Mouse (Mus musculus): ENCODE measurements around the gene Mesd. TPM values are rescaled to one million over a fixed set of nuclear protein-coding genes. Genes with fewer than 3 reads are reported as not detected.

The Mesd gene
- polyA plus RNA-seq, 1 experiment, result not detected

GRCm38 (mm10) chr7:83921637-83922036, 37.4 kb downstream of the Mesd start:
- WGBS, result 10% methylated on average over 3 of the region's 3 CpGs
- TF ChIP-seq POLR2A (IDR thresholded peaks at IDR 0.05; ENCODE audit: insufficient read depth, low read depth, low read length) (no peak), CTCF (IDR thresholded peaks at IDR 0.05; ENCODE audit: insufficient read depth, low read depth, low read length) (no peak)
- H3K27ac ChIP-seq (ENCODE audit: insufficient read depth, low read depth, low read length), result no peak overlapping the region
- no peak overlapping the region for H3K4me3 ChIP-seq (ENCODE audit: insufficient read depth, low read depth, low read length)
- H3K4me1 ChIP-seq (ENCODE audit: control insufficient read depth, insufficient read depth, low read length), result peaks cover 6% of the 10 kb centered on the region

GRCm38 (mm10) chr7:83939017-83939721, 54.9 kb downstream of the Mesd start:
- no peak for TF ChIP-seq CTCF (IDR thresholded peaks at IDR 0.05; ENCODE audit: insufficient read depth, low read depth, low read length)
- TF ChIP-seq POLR2A (IDR thresholded peaks at IDR 0.05; ENCODE audit: insufficient read depth, low read depth, low read length), result no peak
- Histone ChIP-seq H3K27ac (ENCODE audit: insufficient read depth, low read depth, low read length) (no peak overlapping the region), H3K4me1 (ENCODE audit: control insufficient read depth, insufficient read depth, low read length) (peaks cover 5% of the 10 kb centered on the region), H3K4me3 (ENCODE audit: insufficient read depth, low read depth, low read length) (no peak overlapping the region)
- 72% methylated on average over 3 of the region's 3 CpGs for WGBS

GRCm38 (mm10) chr7:83940136-83940535, 55.9 kb downstream of the Mesd start:
- TF ChIP-seq POLR2A (IDR thresholded peaks at IDR 0.05; ENCODE audit: insufficient read depth, low read depth, low read length), result no peak
- no peak for TF ChIP-seq CTCF (IDR thresholded peaks at IDR 0.05; ENCODE audit: insufficient read depth, low read depth, low read length)
- Histone ChIP-seq H3K4me3 (ENCODE audit: insufficient read depth, low read depth, low read length) (no peak overlapping the region), H3K27ac (ENCODE audit: insufficient read depth, low read depth, low read length) (no peak overlapping the region), H3K4me1 (ENCODE audit: control insufficient read depth, insufficient read depth, low read length) (peaks cover 5% of the 10 kb centered on the region)
- WGBS, result 57% methylated on average over 2 of the region's 2 CpGs

- WGBS, result 76% methylated on average over 8 of the region's 8 CpGs
- no peak overlapping the region for H3K27ac ChIP-seq (ENCODE audit: insufficient read depth, low read depth, low read length)
- TF ChIP-seq CTCF (IDR thresholded peaks at IDR 0.05; ENCODE audit: insufficient read depth, low read depth, low read length), result no peak
- no peak for TF ChIP-seq POLR2A (IDR thresholded peaks at IDR 0.05; ENCODE audit: insufficient read depth, low read depth, low read length)
- H3K4me3 ChIP-seq (ENCODE audit: insufficient read depth, low read depth, low read length), result no peak overlapping the region
- H3K4me1 ChIP-seq (ENCODE audit: control insufficient read depth, insufficient read depth, low read length), result peaks cover 5% of the 10 kb centered on the region
These were observed 57.4 kb downstream of the Mesd start for GRCm38 (mm10) chr7:83941701-83942101.

GRCm38 (mm10) chr7:83948743-83949142, 64.5 kb downstream of the Mesd start:
- H3K27ac ChIP-seq (ENCODE audit: insufficient read depth, low read depth, low read length), result no peak overlapping the region
- H3K4me1 ChIP-seq (ENCODE audit: control insufficient read depth, insufficient read depth, low read length), result no peaks in the 10 kb centered on the region
- H3K4me3 ChIP-seq (ENCODE audit: insufficient read depth, low read depth, low read length), result no peak overlapping the region
- 86% methylated on average over 7 of the region's 7 CpGs for WGBS
- TF ChIP-seq POLR2A (IDR thresholded peaks at IDR 0.05; ENCODE audit: insufficient read depth, low read depth, low read length) (no peak), CTCF (IDR thresholded peaks at IDR 0.05; ENCODE audit: insufficient read depth, low read depth, low read length) (no peak)

- no peaks in the 10 kb centered on the region for H3K4me1 ChIP-seq (ENCODE audit: control insufficient read depth, insufficient read depth, low read length)
- 82% methylated on average over 6 of the region's 6 CpGs for WGBS
- H3K27ac ChIP-seq (ENCODE audit: insufficient read depth, low read depth, low read length), result no peak overlapping the region
- TF ChIP-seq CTCF (IDR thresholded peaks at IDR 0.05; ENCODE audit: insufficient read depth, low read depth, low read length), result no peak
- no peak for TF ChIP-seq POLR2A (IDR thresholded peaks at IDR 0.05; ENCODE audit: insufficient read depth, low read depth, low read length)
- no peak overlapping the region for H3K4me3 ChIP-seq (ENCODE audit: insufficient read depth, low read depth, low read length)
These were observed 65.4 kb downstream of the Mesd start for GRCm38 (mm10) chr7:83949662-83950061.

Other genes with a start within 250 kb of the Mesd start
- gene Il16, start 138.7 kb upstream of the Mesd start, polyA plus RNA-seq (2012; ENCODE audit: insufficient read depth, insufficient read length, low replicate concordance, missing spikeins), result not detected in 2 replicates
- not detected in 2 replicates for gene Cfap161, start 89.6 kb upstream of the Mesd start, polyA plus RNA-seq (2012; ENCODE audit: insufficient read depth, insufficient read length, low replicate concordance, missing spikeins)
- 138 TPM in 1 of 2 replicates, not detected in the other for gene Tlnrd1, start 161 bp upstream of the Mesd start, polyA plus RNA-seq (2012; ENCODE audit: insufficient read depth, insufficient read length, low replicate concordance, missing spikeins)
- not detected in 2 replicates for gene Cemip, start 202.0 kb downstream of the Mesd start, polyA plus RNA-seq (2012; ENCODE audit: insufficient read depth, insufficient read length, low replicate concordance, missing spikeins)

Measured in olfactory bulb, adult 2 months (tissue).